Mouse (Mus musculus): ENCODE results near the gene Ptprm.

Gene Ptprm

DNA sequence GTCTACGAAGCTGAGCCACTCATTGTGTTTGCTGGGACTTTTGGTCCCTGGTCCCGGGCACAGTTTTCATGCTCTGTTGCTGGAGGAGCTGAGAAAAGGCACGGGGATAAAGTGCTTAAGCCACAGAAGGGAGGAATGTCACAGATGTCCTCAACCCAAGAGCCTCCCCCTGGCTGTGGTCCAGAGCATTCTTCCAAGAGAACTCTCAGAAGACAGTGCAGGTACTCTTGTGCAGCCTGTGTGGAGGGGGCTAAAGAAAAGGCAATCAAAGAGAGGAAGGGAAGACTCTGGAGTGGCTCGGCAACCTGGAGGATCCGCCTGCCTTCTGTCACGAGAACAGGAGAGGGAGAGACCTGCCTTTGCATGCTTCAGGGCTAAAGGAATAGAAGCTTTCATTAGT lies 617.8 kb downstream of the Ptprm start:
- DNase-seq (ENCODE audit: low read depth, low spot score): no peak

DNA sequence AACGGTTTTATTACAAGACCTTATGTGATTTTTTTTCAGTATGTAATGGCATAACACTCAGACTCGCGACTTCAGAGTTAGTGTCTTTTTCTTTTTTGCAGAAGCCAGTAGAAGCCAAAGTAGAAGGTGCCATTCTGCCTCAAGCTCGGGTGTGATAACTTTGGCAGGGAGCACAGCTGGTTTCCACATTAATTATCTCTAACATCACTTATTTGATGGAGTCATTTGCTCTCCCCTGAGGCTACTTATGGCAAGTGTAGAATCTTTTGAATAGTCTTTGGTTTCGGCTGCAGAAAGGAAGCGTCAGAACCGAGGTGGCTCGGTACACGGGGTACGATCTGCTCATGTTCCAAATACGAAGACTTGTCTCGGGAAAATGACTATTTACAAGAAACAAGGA lies 620.7 kb downstream of the Ptprm start:
- no peak for DNase-seq (ENCODE audit: low read depth, low spot score)

DNA sequence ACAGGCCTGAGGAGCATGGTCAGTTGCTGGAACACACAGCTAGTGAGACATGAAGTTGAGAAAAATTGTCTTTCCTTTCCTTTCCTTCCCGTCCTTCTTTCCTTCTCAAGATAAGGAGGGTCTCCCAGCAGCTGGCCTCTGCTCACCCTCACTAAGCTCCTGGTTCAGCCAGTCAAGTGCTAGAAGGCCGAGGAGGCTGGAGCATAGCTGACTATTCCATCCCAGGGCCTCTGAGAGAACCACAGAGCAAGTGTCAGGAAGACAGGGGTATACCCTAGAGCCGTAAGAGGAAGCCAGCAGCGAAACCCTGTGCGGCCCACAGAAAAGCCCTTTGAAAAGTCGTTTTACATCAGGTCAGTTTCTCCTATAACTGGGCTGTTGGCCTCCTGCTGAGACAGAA lies 624.3 kb downstream of the Ptprm start:
- DNase-seq (ENCODE audit: low read depth, low spot score): no peak

DNA sequence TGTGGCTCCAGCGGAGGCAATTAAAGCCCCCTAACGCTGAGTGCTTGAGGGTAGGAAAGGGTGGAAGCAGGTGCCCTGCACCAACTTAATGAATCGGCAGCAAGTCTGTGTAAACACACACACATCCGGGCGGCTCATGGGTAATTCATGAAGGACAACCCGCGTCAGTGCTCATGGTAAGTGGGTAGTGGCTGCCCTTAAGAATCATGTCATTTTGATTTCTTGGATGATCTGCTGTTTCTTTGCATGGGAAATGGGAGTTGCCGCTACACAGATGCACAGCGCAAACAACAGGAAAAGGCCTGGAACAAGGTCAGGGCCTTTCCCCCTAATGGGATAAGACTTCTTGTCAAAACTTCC lies 633.3 kb downstream of the Ptprm start:
- no peak for DNase-seq (ENCODE audit: low read depth, low spot score)

DNA sequence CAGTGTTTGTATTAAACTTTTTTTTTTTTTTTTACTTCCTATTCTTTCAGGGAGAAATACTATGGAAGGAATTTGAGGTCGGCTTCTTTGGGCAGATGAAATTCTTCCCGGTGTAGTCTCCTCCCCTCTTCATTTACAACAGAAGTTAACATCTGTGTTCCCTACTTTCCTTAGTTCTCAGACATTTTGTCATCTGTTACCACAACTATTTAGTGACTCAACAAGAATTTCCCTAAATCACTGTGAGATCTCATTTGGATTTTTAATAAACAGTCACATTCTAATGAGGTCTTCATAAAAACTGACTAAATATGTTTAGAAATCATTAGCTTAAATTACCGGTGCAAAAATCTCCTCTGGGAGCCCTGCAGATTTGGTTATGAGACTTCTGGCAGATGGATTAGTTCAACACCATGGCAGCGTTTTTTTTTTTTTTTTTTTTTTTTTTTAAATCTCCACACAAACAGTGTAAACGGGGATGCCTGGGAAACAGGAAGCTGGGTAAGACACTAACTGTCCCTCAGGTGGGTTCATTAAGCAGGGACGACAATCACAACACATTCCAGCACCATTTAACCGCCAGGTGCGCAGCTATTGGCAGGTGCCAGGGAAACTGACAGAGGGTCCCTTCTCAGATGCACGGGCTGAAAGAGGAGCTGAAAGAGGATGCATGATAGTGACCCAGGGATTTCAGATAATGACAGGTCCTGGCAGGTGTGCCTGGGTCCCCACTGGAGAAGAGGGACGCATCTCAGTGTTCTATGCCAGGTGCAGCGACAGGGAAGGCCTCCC lies 633.9 kb downstream of the Ptprm start:
- DNase-seq (ENCODE audit: low read depth, low spot score): no peak

DNA sequence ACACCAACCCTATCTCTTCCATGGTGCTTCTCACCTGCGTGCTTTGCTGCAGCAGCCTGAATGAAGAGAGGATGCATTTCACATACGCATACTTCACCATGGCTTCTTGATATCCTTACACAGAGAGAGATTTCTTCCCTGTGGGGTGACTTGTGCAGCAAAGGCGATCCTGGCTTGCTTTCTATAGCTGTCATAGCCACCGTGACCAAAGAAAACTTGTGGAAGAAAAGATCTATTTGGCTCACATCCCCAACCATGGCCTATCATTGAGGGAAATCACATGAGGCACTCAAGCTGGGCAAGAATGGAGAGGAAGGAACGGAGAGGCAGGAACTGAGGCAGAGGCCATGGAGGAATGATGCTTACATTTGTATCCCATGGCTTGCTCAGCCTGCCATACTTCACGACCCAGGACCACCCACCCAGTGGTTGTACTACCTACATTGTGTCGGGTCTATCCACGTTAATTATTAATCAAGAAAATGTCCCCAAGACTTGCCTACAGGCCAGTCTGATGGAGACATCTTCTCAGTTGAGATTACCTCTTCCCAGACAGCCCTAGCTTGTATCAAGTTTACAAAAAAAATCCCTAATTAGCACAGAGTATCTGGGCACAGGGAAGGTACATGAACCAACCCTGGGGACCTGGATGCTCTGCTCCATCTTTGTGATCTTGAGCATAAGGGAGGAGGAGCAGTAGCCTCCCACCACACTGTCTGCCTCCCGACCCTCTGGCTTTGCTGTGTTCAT lies 641.6 kb downstream of the Ptprm start:
- DNase-seq (ENCODE audit: low read depth, low spot score): no peak

DNA sequence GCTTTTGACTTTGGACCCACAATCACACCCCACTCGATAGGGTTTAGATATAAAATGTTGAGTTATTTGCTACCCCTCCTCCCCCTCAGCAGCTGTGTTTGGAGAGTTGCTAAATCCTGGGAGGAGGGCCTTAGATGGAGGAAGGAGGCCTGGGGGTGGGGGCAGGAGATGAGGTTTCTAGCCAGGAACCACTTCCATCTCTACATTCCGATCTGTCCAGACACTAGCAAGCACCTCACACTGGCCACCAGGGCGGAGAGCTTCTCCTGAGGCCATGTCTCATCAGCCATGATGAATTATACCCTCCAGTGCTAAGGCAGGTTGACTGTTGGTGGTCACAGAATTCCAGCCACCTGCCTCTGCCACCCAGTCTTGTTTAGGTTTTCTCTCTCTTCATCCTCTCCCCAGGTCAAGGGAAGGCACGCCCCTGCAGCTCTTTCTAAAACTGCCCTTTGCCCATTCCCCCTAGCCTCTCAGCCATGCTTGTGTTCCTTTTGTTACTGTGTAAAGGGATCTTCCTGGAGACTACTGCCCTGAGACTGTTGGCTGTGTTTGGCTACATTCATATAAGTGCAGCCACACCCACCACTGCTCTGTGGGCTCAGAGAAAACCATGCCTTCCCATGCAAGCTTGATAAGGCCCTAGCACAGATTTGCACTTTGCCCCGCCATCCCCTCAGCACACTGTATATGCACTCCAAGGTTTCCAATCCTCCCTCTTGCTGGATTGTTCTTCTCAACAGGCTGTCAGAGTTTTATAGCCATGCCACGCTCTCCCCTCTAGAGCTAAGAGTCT lies 642.8 kb downstream of the Ptprm start:
- DNase-seq (ENCODE audit: low read depth, low spot score): no peak

DNA sequence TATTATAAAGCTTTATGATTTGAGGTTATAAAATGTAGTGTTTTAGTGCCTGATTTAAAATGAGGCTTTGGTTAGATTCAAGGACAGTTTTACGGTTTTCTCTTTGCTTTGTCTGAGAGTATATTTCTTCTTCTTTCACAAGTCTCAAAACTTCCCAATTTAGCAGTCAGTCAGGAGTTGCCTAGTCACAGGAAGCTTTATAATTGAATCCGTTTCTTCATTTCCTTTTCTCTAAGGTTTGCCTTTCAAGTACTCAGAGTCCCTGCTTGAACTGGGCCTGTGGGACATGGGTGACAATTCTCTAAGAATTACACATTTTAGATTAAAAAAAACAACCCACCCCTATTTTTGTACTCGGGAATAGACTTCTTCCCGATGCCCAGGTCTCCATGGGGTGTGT lies 643.7 kb downstream of the Ptprm start:
- DNase-seq (ENCODE audit: low read depth, low spot score): no peak

DNA sequence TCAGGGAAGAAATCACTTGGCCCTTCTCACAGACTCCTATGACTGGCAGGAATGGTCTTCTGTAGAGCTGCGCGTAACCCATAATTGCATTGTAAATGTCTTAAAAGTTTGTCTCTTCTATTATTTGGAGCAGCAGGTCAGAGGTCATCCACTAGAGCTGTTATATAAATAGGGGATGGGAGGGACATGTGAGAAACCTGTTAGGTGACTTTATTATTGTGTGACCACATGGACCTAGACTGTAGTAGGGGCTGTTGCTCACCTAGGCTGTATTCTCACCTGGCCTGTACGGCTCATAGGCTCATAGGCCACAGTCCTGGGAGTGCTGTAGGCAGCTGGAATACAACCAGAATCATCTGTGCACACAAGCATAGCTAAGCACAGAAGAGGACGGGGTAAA lies 645.5 kb downstream of the Ptprm start:
- no peak for DNase-seq (ENCODE audit: low read depth, low spot score)

DNA sequence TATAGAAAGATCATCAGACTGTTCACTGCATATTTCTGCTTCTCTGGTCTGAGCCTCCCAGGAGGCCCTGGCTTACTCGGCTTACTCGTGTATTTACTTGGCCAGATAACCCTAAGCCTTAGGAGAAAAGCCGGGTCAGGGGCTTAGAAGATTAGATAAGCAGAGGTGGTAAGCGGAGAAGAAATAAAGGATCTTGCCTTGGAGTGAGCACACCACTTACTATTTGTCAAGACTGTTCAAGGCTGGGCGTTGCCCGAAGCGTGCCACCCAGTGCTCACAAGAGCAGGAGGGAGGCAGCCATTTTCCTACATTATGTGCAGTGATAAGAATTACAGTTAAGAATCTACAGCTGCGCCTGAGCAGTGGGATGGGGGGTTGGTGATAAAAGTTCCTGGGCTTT lies 646.6 kb downstream of the Ptprm start:
- DNase-seq (ENCODE audit: low read depth, low spot score): no peak

DNA sequence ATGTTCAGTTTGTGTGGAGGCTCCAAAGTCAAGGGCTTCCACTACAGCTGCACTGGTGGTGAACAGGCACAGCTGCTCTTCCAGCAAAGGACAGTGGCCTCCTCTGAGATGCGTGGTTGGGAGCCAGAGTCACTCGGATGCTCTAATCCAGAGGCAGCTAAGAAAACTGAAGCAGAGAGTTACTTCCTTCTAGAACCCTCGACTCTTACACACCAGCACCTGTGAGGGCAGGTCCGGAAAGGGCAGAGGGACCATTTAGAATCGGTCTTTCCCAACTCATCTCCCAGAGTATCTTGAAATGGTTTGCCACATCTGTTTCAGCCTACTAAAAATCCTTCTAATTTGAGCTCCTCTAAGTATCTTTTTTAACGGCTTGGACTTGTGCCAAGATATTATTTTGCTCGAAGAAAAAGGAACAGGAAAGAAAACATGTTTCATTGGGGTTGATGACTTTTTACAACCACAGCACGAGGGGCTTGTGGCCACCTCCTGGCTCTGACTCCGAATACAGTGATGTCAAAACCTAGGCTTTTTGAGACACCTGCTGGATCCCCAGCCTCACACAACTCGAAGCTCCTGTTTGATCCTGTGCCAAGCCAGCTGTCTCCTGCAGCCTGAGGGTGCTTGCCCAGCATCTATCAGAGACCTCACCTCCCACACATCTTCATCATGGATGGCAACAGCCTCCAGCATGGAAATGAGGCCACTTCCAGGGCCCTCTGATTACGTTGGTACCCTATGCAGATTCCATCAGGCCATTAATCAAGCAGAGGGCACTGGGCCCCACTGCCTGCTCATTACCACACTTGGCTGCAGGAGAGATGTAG lies 652.7 kb downstream of the Ptprm start:
- peak; percentile 7 for DNase-seq (ENCODE audit: low read depth, low spot score)

DNA sequence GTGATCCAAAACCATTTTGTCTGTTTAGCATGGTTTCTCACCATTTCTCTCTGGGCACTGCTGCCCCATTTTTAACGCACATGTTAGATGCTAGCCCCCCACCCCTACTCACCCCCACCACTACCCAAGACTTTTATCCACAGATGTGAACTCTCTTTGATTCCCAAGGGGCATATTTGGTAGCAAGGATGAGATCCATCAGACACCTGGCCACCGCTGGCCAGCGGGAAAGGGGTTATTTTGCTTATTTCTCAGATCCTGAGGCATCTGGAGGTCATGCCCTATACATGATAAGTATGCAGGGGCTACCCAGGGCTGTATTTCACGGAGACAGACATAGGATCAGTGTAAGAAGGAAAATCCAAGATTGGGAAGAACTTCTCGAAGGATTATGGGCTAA lies 654.4 kb downstream of the Ptprm start:
- DNase-seq (ENCODE audit: low read depth, low spot score): no peak

DNA sequence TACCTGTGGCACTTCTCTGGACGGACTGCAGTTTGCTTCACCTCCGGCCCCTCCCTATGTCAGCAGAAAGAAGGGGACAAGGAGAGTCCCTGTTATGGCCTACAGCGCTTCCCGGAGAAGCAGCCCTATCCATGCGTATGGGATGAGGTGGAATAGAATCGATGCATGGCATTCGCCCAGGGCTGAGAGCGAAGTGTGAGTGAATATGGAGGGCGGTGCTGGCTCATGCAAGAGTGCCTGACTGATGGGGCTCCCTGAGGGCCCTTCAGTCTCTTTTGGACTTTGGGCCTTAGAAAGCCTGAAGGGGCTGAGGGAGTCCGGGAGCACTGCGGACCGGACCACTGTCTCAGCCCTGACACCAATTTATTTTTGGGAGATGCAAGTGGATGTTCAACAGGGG lies 656.6 kb downstream of the Ptprm start:
- DNase-seq (ENCODE audit: low read depth, low spot score): no peak

DNA sequence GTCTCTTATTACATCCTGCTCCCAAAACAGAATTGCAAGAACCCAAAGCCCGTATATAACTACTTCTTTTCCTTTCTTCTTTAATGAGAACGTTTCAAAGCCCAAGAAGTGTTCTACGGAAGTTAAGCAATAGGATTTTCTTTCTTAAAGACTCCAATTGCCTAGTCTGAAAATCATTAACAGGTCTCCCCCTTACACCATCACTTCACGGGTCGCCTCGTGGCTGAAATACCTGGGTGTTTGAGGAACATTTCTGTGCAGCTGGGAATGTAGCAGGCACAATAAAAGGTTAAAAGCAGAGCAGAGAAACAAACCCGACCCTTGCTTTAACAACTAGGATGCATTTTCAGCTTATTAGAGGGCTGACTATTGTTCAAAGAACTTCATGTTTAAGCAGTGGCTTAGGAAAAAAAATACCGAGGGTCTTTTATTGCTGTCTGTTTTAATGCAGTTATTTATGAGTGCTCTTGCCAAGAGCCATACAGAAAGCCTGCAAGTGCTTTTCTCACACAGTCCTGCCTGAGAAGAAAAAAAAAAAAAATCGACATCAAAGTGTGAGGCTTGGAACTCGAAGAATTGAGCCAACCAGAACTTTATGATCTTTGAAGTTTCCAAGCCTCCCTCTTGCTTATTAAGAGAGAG lies 657.6 kb downstream of the Ptprm start:
- no peak for DNase-seq (ENCODE audit: low read depth, low spot score)

DNA sequence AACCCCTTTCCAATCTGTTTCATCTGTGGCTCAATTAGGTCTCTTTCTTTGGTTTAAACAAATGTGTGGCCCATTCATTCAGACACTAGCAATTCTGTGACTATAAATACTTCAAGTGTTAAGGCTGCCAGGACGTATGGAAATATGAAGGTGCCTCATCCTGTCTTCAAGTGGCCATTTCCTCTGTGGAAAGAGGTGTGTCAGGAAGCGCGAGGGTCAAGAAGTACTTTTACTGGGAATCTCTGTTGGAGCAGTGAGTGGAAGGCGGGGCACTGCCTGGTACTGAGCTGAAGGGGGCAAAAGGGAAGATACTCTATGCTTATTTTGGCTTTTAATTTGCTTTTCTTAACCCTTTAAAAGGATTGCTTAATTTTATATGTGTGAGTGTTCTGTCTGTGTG lies 659.9 kb downstream of the Ptprm start:
- no peak for DNase-seq (ENCODE audit: low read depth, low spot score)

DNA sequence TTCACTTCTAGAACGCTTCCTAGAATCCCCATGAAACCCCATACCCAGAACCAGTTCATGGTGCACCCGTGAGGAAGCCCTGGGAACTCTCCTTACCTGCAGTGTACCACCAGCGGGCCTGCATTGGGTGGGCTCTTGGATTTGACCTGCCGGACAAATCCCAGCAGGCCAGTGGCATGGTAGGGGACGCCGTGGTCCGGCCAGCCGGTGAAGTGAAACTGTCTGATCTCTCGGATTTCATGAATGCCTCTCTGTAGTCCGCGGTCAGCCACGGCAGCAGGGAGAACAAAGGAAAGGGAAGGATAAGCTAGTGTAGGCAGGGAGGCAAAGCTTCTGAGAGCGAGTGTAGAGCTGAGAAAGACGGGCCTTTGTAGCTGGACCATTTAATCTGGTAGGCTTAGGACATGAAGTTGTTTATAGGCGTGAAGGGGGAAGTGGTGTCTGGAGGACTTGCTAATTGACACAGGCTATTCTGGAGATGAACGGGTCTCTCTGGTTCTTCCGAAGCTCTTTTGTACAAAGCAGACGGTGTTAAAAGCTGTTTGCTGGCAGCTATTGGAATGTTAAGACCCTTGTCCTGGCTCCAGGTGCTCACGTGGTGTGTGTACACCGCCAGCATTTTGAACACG lies 660.5 kb downstream of the Ptprm start:
- no peak for DNase-seq (ENCODE audit: low read depth, low spot score)

DNA sequence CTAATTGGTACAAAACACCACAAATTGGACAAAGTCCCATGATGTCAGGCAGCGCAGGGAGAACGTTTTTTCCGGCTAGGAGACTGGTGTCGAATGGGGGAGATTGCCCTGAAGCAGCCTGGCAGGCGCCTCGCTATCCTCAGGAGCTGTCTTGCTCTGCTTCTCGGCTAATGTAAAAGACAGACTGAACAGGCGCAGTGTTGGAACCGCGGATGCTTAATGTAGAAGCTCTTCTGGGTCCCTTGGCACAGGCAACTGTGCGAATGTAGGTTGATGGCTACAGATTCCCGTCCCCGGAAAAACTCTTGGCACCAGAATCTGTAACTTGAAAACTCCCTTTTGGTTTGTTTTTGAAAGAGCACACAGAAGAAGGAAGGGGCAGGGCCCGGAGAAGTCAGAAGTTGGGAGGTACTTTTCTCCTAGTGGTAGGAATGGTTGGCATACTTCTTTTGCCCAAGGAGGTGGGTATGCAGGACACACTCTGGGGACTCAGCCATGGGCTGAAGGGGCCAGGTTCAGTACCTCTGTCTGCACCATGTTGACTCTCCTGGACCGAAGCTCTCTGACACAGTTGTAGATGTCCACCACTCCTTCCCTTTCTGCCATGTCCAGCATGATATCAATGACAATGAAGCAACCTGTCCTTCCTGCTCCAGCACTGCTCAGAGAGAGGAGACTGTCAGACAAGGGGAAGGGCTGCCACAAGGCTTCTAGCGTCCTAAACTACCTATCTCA lies 661.1 kb downstream of the Ptprm start:
- no peak for DNase-seq (ENCODE audit: low read depth, low spot score)

DNA sequence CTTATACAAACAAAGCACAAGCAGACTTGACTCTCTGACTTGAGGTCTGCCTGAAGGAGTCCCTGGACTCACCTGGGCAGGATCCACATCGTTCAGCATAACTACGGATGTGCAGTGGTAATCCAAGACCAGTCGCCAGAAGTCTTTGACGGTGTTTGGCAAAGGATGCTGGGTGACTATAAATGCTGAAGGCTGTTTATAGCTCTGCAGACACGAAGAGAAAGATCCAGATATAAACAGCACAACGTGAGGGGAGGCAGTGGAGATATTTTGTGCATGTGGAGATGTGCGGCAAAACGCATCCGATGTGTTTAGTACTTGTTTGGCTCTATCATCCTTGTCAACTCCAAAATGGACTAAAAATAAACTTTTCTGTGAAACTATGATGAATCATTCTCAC lies 666.1 kb downstream of the Ptprm start:
- no peak for DNase-seq (ENCODE audit: low read depth, low spot score)

DNA sequence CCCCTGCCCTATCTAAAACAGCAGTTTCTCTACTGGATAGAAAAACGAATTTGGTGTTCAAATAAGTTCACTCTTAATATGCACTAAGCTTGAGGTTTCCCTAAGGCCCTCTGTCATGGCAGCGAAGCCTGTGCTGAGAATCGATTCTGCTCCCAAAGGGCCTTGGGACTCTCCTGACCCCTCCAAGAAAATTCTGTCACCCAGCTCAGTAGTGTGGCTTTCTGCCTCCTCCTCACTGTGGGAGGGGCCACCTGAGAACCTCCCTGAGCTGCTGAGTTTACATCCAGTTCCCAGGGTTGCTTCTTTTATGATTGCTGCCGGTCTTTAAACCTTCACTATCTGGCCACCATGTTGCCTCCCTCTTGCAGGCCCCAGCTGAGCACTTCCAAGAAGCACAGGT lies 666.7 kb downstream of the Ptprm start:
- DNase-seq (ENCODE audit: low read depth, low spot score): no peak

Data from skeletal muscle tissue, adult 2 months (tissue).